Mouse (Mus musculus) C2C12 (cell line): ENCODE data around the gene Ubap1l. TPM values are rescaled to one million over a fixed set of nuclear protein-coding genes. Genes with fewer than 3 reads are reported as not detected.

Source experiments
- H3K27me3 ChIP-seq: one replicate; pipeline ENCODE4 v1.6.1; 2011; ENCODE audit not compliant: control insufficient read depth, insufficient read depth, insufficient read length
- H3K36me3 ChIP-seq: one replicate; pipeline ENCODE4 v1.6.1; 2011; ENCODE audit not compliant: control insufficient read depth, insufficient read depth
- H3K4me3 ChIP-seq: one replicate; pipeline ENCODE4 v1.5.1; 2011; ENCODE audit warnings: mild to moderate bottlenecking, control low read depth; ENCODE audit not compliant: poor library complexity, insufficient read depth, severe bottlenecking
- H3K79me2 ChIP-seq: one replicate; pipeline ENCODE4 v1.6.1; 2011; ENCODE audit not compliant: control insufficient read depth, insufficient read depth
- H3K79me3 ChIP-seq: one replicate; pipeline ENCODE4 v1.6.1; 2011; ENCODE audit warnings: low read depth, control low read depth
- H3ac ChIP-seq: one replicate; pipeline ENCODE3; 2011; ENCODE audit warnings: low read depth; ENCODE audit not compliant: control insufficient read depth, insufficient read length
- CEBPB ChIP-seq: IDR thresholded peaks from one replicate; pipeline ENCODE4 v1.6.1; 2011; ENCODE audit warnings: low read depth, mild to moderate bottlenecking, control low read depth, moderate library complexity
- CTCF ChIP-seq: IDR thresholded peaks from one replicate; pipeline ENCODE4 v1.5.1; 2011; ENCODE audit not compliant: control insufficient read depth, insufficient read depth, insufficient read length
- FOSL1 ChIP-seq: IDR thresholded peaks from one replicate; pipeline ENCODE4 v1.8.0; 2011; ENCODE audit warnings: mild to moderate bottlenecking, low read length; ENCODE audit not compliant: poor library complexity, insufficient read depth, severe bottlenecking
- MAX ChIP-seq: IDR thresholded peaks from one replicate; pipeline ENCODE4 v1.6.1; 2011; ENCODE audit warnings: mild to moderate bottlenecking, control low read depth
- MYOD1 ChIP-seq: IDR thresholded peaks from one replicate; pipeline ENCODE4 v1.6.1; 2011; ENCODE audit warnings: low read depth; ENCODE audit not compliant: control insufficient read depth, insufficient read length
- MYOG ChIP-seq: IDR thresholded peaks from one replicate; pipeline ENCODE4 v1.6.1; 2011; ENCODE audit not compliant: control insufficient read depth, insufficient read length; ENCODE audit errors: extremely low read depth
- USF1 ChIP-seq: IDR thresholded peaks from one replicate; pipeline ENCODE4 v1.6.1; 2011; ENCODE audit warnings: low read depth, mild to moderate bottlenecking, control low read depth, moderate library complexity
- polyA plus RNA-seq: library from polyadenylated mRNA; unstranded; fragments of >200 nt; fragmentation: generic; extraction: Trizol; gene quantifications from one replicate; pipeline ENCODE4 v1.2.1, GENCODE M21; 2012; ENCODE audit warnings: missing spikeins

Gene Ubap1l
- polyA plus RNA-seq, 1 experiment, result 0.21 TPM

DNA sequence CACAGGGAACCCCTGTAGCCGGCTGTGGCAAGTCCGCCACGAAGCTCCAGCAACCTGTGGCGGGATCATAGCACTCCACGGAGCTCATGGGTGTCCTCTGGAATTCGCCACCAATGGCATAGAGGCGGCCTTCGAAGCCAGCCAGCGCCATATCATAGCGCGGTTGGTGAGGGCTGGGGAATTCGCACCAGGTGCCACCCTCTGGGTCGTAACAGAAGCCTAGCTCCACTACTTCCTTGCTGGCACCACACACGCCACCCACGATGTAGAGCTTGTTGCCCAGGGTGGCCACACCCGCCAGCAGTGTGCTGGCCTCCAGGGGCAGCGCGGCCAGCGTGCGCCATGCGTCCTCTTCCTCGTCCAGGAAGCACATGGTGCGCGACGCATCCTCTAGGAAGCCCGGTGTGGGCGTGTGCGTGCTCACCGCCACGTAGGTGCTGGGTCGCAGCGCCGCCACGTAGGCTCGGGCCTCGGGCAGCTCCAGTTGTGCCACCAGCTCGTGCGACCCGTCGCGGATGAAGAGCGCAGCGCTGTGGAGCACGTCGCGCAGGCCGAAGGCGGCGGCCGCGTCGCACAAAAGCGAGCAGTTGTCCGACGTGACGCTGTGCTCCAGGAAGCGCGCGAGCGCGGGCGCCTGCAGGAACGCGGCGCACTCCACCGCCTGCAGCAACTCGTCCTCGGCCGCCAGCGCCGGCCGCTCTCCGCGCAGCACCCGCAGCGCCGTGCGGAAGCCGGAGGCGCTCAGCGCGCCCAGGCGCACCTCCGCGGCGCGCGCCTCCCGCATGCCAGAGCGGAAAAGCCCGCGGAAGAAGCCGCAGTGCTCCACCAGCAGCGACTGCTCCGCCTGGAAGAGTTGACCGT is 30.1 kb downstream of the Ubap1l start:
- Histone ChIP-seq H3ac (no peak overlapping the region), H3K36me3 (no peaks in the 10 kb centered on the region), H3K4me3 (no peak overlapping the region), H3K27me3 (peaks cover 22% of the 10 kb centered on the region), H3K79me2 (no peaks in the 10 kb centered on the region), H3K79me3 (no peaks in the 10 kb centered on the region)
- TF ChIP-seq FOSL1 (no peak), USF1 (no peak), MAX (no peak), MYOG (no peak), CEBPB (no peak), MYOD1 (no peak), CTCF (no peak)

DNA sequence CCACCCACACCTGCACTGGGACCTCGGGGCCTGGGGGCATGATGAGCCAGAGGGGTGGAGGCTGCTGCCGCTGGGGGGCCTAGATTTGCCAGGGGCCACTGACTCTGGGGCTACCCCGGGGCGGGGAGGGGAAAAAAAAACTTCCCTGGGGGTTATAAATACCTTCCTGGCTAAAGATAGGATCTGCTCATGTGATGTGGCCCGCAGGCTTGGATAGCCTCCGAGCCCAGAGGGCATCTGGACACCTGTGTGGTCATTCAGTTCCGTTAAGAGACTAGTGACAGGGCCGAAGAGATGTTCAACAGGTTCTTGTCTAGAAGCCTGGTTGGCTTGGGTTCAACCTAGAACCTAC is 30.7 kb downstream of the Ubap1l start, which contains the start of gene Kbtbd13:
TSS of gene Kbtbd13 (minus strand) at position 40 of the 352 bp plus-strand sequence.
- Histone ChIP-seq H3K79me2 (no peaks in the 10 kb centered on the region), H3K79me3 (no peaks in the 10 kb centered on the region), H3ac (no peak within 1 kb of the TSS), H3K4me3 (no peak within 1 kb of the TSS), H3K27me3 (peaks cover 22% of the 10 kb centered on the region), H3K36me3 (no peaks in the 10 kb centered on the region)
- TF ChIP-seq MYOD1 (no peak), CEBPB (no peak), USF1 (no peak), MYOG (no peak), CTCF (no peak)

DNA sequence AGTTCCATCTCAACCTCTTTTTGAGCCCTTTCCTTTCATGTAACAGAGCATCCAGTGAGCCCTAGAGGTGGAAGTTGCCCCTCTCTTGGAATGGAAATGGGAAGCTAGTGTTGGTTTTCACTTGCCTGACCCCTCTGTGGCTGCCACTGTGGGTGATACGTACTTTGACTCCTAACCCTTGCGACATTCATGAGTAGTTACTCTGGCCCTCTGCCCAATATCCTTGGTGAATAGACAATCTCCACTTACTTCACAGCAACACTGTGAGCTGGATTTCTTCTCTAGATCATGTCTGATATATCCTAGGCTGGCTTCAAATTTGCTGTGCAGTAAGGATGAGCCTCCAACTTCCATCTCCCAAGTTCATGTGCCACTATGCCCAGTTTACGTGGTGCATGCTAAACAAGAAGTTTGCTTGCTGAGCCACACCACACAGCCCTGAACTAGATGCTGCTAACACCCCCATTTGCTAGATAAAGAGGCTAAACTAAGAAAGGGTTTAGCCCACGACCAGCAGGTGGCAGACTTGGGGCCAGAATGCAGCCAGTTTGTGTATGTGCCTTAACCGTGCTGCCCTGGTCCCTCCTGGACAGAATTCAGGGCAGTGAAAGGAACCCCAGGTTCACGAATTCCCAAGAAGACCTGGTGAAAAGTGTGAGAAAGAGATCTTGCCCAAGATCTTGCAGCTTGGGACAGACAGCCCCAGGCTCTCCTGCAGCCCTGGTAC is 32.0 kb downstream of the Ubap1l start:
- H3K27me3 ChIP-seq, result peaks cover 22% of the 10 kb centered on the region
- no peaks in the 10 kb centered on the region for H3K36me3 ChIP-seq
- TF ChIP-seq FOSL1 (no peak), MAX (no peak), MYOG (no peak), CTCF (peak; percentile 67), MYOD1 (no peak)
- H3K4me3 ChIP-seq, result no peak overlapping the region
- no peak overlapping the region for H3ac ChIP-seq
- H3K79me3 ChIP-seq, result no peaks in the 10 kb centered on the region
- H3K79me2 ChIP-seq, result no peaks in the 10 kb centered on the region

DNA sequence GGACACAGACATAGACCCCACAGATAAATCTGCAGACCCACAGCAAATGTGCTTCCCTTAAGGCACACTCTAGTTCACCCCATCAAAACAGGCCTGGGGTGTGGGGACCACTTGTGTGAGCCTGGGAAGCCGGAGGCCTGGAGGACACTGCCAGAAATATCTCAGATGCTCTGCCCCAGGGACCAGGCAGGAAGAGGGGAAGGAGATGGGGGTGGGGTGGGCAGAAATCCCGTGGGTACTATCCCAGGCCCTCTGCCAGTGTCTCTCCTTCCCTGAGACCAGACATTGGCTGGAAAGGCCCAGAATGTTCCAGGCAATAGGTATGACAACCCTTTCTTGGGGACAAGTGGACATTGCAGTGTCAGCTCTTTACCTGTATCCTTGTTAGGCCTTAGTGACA is 32.8 kb downstream of the Ubap1l start:
- no peak for TF ChIP-seq MYOD1
- H3K4me3 ChIP-seq, result no peak overlapping the region
- H3K36me3 ChIP-seq, result no peaks in the 10 kb centered on the region
- H3K79me2 ChIP-seq, result no peaks in the 10 kb centered on the region
- H3K27me3 ChIP-seq, result peaks cover 22% of the 10 kb centered on the region
- no peaks in the 10 kb centered on the region for H3K79me3 ChIP-seq
- H3ac ChIP-seq, result no peak overlapping the region

DNA sequence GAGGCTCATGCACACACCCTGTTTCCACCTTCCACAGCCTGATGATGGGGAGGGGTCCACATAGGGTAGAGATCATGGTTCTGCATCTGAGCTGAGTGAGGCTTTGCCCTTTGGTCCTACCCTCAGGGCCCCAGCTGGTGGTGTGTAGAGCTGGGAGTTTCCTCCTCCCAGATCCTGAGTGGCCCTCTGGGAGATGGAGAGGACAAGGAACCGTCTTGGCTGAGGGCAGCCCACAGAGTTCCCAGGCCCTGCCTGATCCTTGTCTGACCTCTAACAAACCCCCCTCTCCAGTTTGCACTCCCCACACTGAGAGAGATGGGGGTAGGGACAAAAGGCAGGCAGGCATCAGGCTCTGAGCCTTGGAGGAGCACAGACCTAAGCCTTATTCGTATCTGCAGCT is 33.5 kb downstream of the Ubap1l start:
- Histone ChIP-seq H3K79me3 (no peaks in the 10 kb centered on the region), H3K27me3 (peaks cover 21% of the 10 kb centered on the region), H3K36me3 (no peaks in the 10 kb centered on the region), H3K4me3 (no peak overlapping the region), H3K79me2 (no peaks in the 10 kb centered on the region), H3ac (no peak overlapping the region)
- TF ChIP-seq MYOD1 (no peak), FOSL1 (no peak), CTCF (no peak), MAX (no peak), MYOG (no peak), CEBPB (no peak), USF1 (no peak)
